Mouse (Mus musculus): ENCODE data around the gene Fam240a.
A peak's percentile ranks its signal among the peaks of the same experiment; 100 is the strongest.

Fam240a gene

GRCm38 (mm10) chr9:110945343-110945742 lies 28.7 kb upstream of the Fam240a start:
- DNase-seq (ENCODE audit: low read depth) = no peak

- DNase-seq (ENCODE audit: low read depth) = peak; percentile 77
Observed at GRCm38 (mm10) chr9:110944265-110944664, 27.6 kb upstream of the Fam240a start.

- peak; percentile 60 for DNase-seq (ENCODE audit: low read depth)
Observed at GRCm38 (mm10) chr9:110937506-110938490, 21.1 kb upstream of the Fam240a start.

- DNase-seq (ENCODE audit: low read depth) = no peak
Observed at GRCm38 (mm10) chr9:110935941-110936340, 19.3 kb upstream of the Fam240a start.

DNA sequence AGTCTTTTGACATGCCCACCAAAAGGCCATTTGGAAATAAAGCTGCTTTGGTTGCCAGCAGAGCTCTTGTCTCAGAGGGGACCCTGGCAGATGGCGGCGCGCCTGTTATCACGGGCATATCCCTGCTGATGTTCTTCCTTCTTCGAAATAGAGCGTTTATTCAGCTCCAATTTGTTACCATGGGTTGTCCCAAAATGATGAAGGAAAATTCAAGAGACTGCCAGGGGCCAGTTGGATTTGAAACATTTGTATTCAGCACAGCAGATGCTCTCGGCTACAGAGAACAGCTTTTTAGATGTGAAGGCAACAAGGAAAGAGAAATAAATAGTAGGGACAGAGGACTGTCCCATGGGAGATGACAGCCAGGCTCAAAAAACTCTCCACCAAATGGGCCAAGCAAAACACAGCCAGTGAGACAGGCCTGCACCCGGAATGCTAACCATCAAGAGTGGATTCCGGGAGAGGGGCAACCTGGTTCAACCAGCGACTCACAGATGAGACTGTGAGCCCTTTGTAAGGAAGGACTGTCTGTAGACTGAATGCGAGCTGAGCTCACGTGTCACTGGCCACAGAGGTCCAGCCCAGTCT lies 17.3 kb upstream of the Fam240a start:
- no peak for DNase-seq (ENCODE audit: low read depth)

- no peak for DNase-seq (ENCODE audit: low read depth)
Observed at GRCm38 (mm10) chr9:110931573-110931972, 14.9 kb upstream of the Fam240a start.

- DNase-seq (ENCODE audit: low read depth) = peak; percentile 89
Observed at GRCm38 (mm10) chr9:110922759-110923158, 6.1 kb upstream of the Fam240a start.

DNA sequence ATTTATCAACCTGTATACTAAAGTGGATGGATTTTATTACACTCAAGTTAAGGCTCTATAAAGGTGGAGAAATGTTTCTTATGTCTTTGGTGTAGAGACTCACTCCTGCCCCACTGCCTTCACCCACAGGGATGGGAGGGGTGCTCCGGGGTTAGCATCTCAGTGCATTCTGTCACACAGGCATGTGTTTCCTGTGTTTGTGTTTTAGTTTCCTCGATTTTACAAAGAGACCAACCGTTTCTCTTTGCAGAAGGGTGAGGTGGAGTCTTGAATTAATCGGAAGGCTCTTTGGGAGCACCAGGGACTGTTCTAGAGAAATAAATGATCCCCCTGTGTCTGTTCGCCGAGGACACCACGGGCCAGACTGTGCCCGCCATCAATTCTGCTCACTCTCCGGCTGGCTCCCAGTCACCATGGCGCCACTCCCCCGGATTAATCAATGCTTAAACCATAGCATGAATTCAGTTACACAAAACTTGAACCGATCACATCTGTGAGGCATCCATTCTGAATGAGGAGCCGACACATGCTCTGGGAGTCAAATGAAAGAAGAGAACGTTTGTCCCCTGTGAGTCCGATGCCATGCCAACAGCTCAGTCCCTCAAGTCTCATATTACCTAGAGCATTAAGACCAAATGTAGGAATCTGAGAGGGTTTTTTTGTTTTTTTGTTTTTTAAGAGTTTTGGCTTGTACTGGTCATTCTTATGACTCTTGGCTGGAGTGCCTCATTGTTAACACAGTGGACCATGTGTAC lies 4.2 kb upstream of the Fam240a start:
- DNase-seq (ENCODE audit: low read depth) = peak; percentile 68

GRCm38 (mm10) chr9:110915466-110915865 lies 1.2 kb downstream of the Fam240a start:
- DNase-seq (ENCODE audit: low read depth) = no peak

- DNase-seq (ENCODE audit: low read depth) = no peak
Observed at GRCm38 (mm10) chr9:110914631-110915236, 1.9 kb downstream of the Fam240a start.

GRCm38 (mm10) chr9:110909371-110909967 lies 7.2 kb downstream of the Fam240a start:
- DNase-seq (ENCODE audit: low read depth) = peak; percentile 69

GRCm38 (mm10) chr9:110908631-110909016 lies 8.0 kb downstream of the Fam240a start:
- DNase-seq (ENCODE audit: low read depth) = peak; percentile 62

GRCm38 (mm10) chr9:110907838-110908630 lies 8.6 kb downstream of the Fam240a start:
- DNase-seq (ENCODE audit: low read depth) = no peak

DNA sequence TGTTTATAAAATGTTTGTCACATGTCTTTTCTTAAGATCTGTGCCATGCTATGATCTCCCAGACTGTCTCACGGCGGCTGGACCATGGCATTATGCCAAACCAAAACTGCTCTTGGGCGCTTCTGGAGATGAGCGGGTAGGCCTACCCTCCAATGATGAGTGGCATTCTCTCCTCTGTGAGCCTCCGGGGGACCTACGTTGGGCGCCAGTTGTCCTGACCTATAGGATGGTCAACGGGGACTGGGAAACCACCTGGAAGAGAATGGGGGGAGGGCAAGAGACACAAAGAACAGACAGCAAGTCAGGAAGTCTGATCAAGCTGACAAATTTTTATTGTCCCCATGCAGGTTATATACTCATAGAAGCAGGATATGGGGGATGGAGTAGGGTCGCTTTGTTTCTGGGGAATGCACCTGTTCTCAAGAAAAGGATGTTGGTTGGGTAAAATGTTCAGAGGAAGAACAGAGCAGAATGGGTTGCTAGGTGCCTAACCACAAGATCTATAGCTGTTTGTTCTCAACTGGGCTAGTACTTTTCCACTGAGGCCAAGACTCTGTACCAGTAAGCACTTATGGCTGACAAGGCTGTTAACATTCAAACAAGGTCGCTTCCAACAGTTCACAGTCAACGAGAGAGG lies 9.3 kb downstream of the Fam240a start:
- peak; percentile 93 for DNase-seq (ENCODE audit: low read depth)

- DNase-seq (ENCODE audit: low read depth) = no peak
Observed at GRCm38 (mm10) chr9:110902271-110902670, 14.4 kb downstream of the Fam240a start.

DNA sequence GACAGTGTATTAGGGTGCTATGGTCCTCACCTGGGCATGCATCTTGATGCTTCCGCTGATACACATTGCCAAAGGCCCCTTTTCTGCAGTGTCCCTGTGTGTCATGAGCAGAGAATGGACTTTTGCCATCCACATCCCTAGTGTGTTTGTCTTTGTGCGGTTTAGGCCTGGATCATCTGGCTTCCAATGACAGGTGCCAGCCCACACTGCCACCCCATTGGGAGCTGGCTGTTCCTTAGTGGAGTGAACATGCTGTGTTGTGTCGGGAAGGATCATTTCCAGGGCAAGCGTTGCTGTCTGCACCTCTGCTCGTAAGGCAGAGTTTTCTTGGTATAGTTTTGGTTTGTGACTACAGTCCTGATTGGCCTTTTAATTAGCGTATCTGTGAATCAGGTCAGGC lies 15.5 kb downstream of the Fam240a start:
- no peak for DNase-seq (ENCODE audit: low read depth)

GRCm38 (mm10) chr9:110899451-110900008 lies 17.1 kb downstream of the Fam240a start:
- DNase-seq (ENCODE audit: low read depth) = no peak

- peak; percentile 91 for DNase-seq (ENCODE audit: low read depth)
Observed at GRCm38 (mm10) chr9:110896595-110896994, 20.1 kb downstream of the Fam240a start.

GRCm38 (mm10) chr9:110895994-110896393 lies 20.7 kb downstream of the Fam240a start:
- no peak for DNase-seq (ENCODE audit: low read depth)

GRCm38 (mm10) chr9:110895507-110895906 lies 21.2 kb downstream of the Fam240a start:
- peak; percentile 72 for DNase-seq (ENCODE audit: low read depth)

All from naive thymus-derived CD4-positive, alpha-beta T cell, adult 2 months (primary cell).